Mouse (Mus musculus): ENCODE measurements around the gene Lrrc71.

The Lrrc71 gene

DNA sequence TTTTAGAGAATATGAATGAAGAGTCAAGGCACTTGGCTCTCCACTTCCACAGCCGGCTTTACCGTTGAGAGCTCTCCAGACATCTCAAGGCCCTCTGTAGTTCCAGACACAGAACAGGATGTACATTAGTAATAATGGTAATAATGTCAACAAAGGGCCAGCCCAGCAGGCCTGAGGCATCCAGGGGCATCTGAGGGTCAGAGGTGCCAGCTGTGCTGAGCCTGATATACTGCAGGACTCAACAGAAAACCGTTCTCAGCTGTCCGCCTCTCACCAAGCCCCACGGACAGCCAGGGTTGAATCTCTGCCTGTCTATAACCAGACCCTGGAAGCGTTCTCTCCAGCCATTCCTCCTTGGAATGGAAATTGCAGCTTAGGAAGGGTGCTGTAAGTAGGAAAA lies 23.9 kb downstream of the Lrrc71 start:
- DNase-seq (ENCODE audit: low spot score in 2 of 2), result no peak

DNA sequence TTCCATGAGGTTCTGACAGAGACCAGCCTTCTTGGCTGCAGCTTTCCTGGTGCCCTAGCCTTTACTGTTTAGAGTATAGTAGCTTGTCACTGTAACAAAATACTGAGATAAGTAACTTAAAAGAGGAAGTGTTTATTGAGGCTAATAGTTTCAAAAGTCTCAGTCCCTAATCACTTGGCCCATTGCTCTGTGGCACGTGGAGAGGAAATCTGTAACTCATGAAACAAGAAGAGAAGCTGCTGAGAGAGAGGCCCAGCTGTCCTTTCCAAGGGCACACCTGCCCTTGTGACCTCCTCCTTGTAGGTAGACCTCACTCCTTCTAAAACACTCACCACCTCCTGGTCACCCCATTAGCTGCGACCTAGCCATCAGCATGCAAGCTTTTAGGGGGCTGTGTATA lies 29.9 kb downstream of the Lrrc71 start:
- no peak for DNase-seq (ENCODE audit: low spot score in 2 of 2)

All from spleen, postnatal 10 days (tissue).